Mouse (Mus musculus) forebrain, embryonic 14.5 days (tissue): ENCODE measurements around the gene Calml4. TPM values are rescaled to one million over a fixed set of nuclear protein-coding genes. Genes with fewer than 3 reads are reported as not detected.

ENCODE experiments used
- ATAC-seq: fragments of 200-750 bp; cut with Nextera tagmentation; 2 replicates; pipeline ENCODE4 v1.8.0; 2017; ENCODE audit warnings: mild to moderate bottlenecking, moderate library complexity
- DNase-seq: peaks from one replicate; pipeline ENCODE4 v3.0.0-alpha.2; 2015; ENCODE audit warnings: low spot score
- H3K27ac ChIP-seq: fragments of 300-500 bp; sonication (generic); 2 replicates; pipeline ENCODE4 v1.5.1; 2014; ENCODE audit warnings: low read depth, mild to moderate bottlenecking, control low read depth, low read length, moderate library complexity
- H3K27me3 ChIP-seq: fragments of 300-500 bp; sonication (generic); replicated peaks from 2 replicates; pipeline ENCODE4 v1.6.1; 2014; ENCODE audit warnings: low read length, control low read depth, mixed read lengths; ENCODE audit not compliant: control insufficient read depth, insufficient read depth
- H3K36me3 ChIP-seq: fragments of 300-500 bp; sonication (generic); 2 replicates; pipeline ENCODE4 v1.6.1; 2014; ENCODE audit warnings: low read length, control low read depth; ENCODE audit not compliant: control insufficient read depth, insufficient read depth
- H3K4me1 ChIP-seq: fragments of 300-500 bp; sonication (generic); 2 replicates; pipeline ENCODE4 v1.6.1; 2014; ENCODE audit warnings: antibody characterized with exemption, low read length, control low read depth; ENCODE audit not compliant: control insufficient read depth, insufficient read depth
- H3K4me2 ChIP-seq: fragments of 300-500 bp; sonication (generic); 2 replicates; pipeline ENCODE4 v1.6.1; 2014; ENCODE audit warnings: mild to moderate bottlenecking, control low read depth, low read length
- H3K4me3 ChIP-seq: fragments of 300-500 bp; sonication (generic); 2 replicates; pipeline ENCODE4 v1.5.1; 2014; ENCODE audit warnings: low read depth, low read length, control low read depth
- H3K9ac ChIP-seq: fragments of 300-500 bp; sonication (generic); 2 replicates; pipeline ENCODE4 v1.6.1; 2014; ENCODE audit warnings: mild to moderate bottlenecking, low read length, control low read depth, moderate library complexity
- H3K9me3 ChIP-seq: fragments of 300-500 bp; sonication (generic); replicated peaks from 2 replicates; pipeline ENCODE4 v1.6.1; 2016; ENCODE audit warnings: low read length, control low read depth, mixed read lengths; ENCODE audit not compliant: control insufficient read depth
- WGBS: fragments of 180-500 bp; shearing (Covaris S2); extraction: QIAGEN DNeasy Blood & Tissue Kit; methylation state at CpG from one replicate; pipeline ENCODE4 v1.1.7; 2014; 5-methylcytosine and 5-hydroxymethylcytosine counted together
- polyA plus RNA-seq: library from polyadenylated mRNA; unstranded; fragments of >200 nt; fragmentation: Nextera tagmentation; extraction: Ambion mirVana; gene quantifications from 2 replicates; pipeline ENCODE4 v1.2.1, GENCODE M21; 2014

Calml4 gene
- polyA plus RNA-seq, 1 experiment from 2014 or later, result 12.0 TPM

DNA sequence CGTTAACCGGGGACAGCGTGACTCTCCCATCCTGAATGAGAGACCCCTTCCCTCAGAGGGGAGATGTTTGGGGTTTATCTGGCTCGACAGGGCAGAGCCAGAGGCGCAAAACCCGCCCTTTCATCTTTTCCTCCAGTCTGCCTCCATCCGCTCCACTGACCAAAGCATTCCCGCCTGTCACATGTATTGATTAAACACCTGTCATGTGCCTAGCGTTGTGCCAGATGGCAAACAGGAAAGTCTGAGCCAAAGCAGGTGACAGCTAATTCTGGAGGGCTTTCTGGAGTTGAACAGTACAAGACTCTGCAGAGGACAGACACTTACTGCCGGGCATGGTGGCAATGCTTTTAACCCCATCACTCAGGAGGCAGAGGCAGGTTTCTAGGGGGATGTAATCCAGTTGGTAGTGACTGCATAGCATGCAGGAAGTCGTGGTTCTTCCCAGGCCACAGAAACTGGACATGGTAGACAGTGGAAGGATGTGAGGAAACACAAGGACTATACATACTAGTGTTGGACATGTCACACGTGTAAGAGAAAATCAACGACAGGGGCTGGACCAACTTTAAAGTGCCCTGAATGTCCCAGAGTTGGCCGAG is 18.6 kb upstream of the Calml4 start:
- peaks cover 6% of the 10 kb centered on the region for H3K4me1 ChIP-seq
- peak overlapping the region; percentile 78; the same call in 1 of the 2 replicates for H3K27ac ChIP-seq
- peak overlapping the region; percentile 87 for H3K9ac ChIP-seq
- peak overlapping the region; percentile 89 for H3K4me2 ChIP-seq
- ATAC-seq (no peak; the same call in 1 of the 2 replicates), DNase-seq (peak; percentile 55)
- H3K9me3 ChIP-seq, result no peaks in the 10 kb centered on the region
- H3K27me3 ChIP-seq, result no peaks in the 10 kb centered on the region
- no peaks in the 10 kb centered on the region for H3K36me3 ChIP-seq
- H3K4me3 ChIP-seq, result peak overlapping the region; percentile 61
- WGBS, result 14% methylated on average over 14 of the region's 14 CpGs

DNA sequence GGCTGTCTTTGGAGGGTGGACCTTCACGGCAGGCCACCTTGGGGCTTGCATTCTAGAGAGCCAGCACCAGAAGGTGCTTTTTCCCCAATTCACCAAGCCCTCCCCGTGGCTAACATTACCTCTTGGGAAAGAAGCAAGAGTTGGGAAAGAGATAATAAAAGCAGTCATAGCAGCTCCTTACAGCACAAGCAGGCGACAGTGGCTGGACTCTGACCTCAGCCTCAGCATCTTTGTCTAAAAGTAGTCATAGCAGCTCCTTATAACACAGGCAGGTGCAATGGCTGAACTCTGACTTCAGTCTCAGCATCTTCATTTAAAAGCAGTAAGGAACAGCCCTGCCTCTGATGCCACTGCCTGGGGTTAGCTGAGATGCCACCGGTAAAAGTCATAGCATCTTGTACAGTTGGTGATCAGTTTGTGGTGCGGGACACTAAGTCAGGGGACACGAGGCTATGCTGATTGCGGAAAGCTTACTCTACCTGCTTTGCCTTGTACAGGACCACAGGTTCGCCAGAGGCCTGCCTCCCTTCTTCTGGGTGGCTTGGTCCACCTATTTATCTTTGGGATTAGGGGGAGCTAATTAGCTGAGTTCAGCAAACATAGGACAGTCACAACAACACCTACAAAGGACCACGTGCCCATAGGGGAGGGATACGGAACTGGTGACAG is 14.4 kb upstream of the Calml4 start:
- DNase-seq, result no peak
- H3K27me3 ChIP-seq, result no peaks in the 10 kb centered on the region
- no peaks in the 10 kb centered on the region for H3K9me3 ChIP-seq
- peaks cover 6% of the 10 kb centered on the region for H3K4me1 ChIP-seq
- H3K9ac ChIP-seq, result no peak overlapping the region
- H3K4me2 ChIP-seq, result no peak overlapping the region
- ATAC-seq, result no peak
- H3K4me3 ChIP-seq, result no peak overlapping the region
- WGBS, result 71% methylated on average over 10 of the region's 10 CpGs
- no peak overlapping the region for H3K27ac ChIP-seq
- H3K36me3 ChIP-seq, result no peaks in the 10 kb centered on the region

DNA sequence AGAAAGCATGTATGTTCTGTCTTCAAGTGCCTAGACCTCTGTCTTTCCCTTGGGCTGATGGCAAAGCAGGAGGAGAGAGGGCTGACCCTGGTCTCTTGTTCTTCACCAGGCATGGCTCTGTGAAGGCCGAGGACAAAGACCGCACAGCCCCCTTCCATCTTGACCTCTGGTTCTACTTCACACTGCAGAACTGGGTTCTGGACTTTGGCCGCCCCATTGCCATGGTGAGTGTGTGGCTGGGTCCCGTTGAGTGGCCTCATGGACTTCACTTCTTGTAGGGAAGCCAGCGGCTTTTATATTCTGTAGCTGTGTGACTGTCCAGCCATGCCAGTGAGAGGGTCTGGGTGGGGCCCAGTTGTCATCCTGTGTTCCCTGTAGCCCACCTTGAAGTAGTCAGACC is 13.4 kb upstream of the Calml4 start:
- no peak for ATAC-seq
- no peaks in the 10 kb centered on the region for H3K9me3 ChIP-seq
- no peaks in the 10 kb centered on the region for H3K36me3 ChIP-seq
- peaks cover under 1% of the 10 kb centered on the region; the same call in 1 of the 2 replicates for H3K4me1 ChIP-seq
- DNase-seq, result no peak
- H3K4me3 ChIP-seq, result no peak overlapping the region
- H3K27me3 ChIP-seq, result no peaks in the 10 kb centered on the region
- H3K27ac ChIP-seq, result no peak overlapping the region
- H3K4me2 ChIP-seq, result no peak overlapping the region
- WGBS, result 92% methylated on average over 5 of the region's 5 CpGs
- no peak overlapping the region for H3K9ac ChIP-seq

DNA sequence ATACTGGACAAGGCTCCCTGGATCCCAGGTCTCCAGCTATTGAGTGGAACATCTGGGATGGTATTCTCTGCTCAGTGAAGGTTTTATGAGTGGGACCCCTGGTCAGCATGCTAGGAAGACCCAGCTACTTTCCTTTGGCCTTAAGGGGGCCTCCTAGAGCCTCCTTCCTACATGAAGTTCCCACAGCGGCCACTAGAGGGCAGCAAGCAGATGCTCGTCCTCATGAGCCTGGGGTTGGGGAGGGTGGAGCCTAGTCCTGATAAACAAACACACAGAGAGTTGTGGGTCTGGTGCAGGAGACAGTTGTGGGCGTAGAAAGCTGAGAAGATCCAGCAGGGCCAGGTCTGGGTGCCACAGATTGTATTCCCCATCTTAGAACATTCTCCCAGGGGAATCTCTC is 10.2 kb upstream of the Calml4 start:
- Histone ChIP-seq H3K27ac (no peak overlapping the region), H3K4me3 (no peak overlapping the region), H3K4me2 (no peak overlapping the region), H3K4me1 (no peaks in the 10 kb centered on the region), H3K36me3 (no peaks in the 10 kb centered on the region), H3K9me3 (no peaks in the 10 kb centered on the region), H3K27me3 (no peaks in the 10 kb centered on the region), H3K9ac (no peak overlapping the region)
- 4% methylated on average over 3 of the region's 3 CpGs for WGBS
- peak; percentile 85 for DNase-seq
- ATAC-seq, result peak; percentile 55

DNA sequence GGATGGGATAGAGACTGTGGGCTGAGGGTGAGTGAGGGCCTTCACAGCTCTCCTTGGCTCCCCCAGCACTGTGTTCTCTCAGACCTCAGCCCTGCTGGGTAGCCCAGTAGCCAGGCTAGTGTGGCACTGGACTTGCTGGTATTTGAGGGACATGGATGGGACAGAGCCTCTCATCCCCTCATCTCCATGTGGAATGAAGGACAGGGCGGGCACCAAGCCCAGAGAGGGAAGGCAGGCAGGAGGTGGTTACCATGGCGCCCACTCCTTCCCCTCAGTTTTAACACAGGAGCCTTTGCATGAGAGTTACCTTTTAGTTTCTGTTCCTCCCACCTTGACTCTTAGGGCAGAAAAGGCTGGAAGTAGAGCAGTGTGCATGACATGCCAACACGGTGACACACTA is 9.2 kb upstream of the Calml4 start:
- H3K4me3 ChIP-seq, result no peak overlapping the region
- no peaks in the 10 kb centered on the region for H3K4me1 ChIP-seq
- no peaks in the 10 kb centered on the region for H3K36me3 ChIP-seq
- 82% methylated on average over 3 of the region's 3 CpGs for WGBS
- no peaks in the 10 kb centered on the region for H3K27me3 ChIP-seq
- H3K9me3 ChIP-seq, result no peaks in the 10 kb centered on the region
- no peak overlapping the region for H3K9ac ChIP-seq
- ATAC-seq (no peak), DNase-seq (no peak)
- H3K27ac ChIP-seq, result no peak overlapping the region
- H3K4me2 ChIP-seq, result no peak overlapping the region

DNA sequence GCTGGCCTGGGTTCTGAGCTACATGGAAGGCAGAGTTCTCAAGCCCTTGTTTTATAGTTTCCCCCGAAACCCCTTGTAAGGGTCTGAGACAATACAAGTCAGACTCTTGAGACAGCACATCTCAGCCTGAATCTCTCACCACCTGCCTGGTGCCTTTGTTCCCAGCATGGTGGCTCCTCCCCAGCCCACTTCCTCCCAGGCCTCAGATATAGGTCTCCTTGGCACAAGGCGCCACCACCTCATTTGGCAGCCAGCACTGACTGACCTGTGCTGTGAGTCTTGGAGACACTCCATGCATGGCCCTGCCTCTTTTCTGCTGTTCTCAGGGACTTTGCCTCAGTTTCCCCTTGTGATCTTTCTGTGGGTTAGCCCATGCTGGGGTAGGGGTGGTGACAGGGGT is 6.3 kb upstream of the Calml4 start:
- Histone ChIP-seq H3K27ac (no peak overlapping the region), H3K9ac (no peak overlapping the region), H3K4me1 (no peaks in the 10 kb centered on the region), H3K9me3 (no peaks in the 10 kb centered on the region), H3K4me2 (no peak overlapping the region), H3K4me3 (no peak overlapping the region), H3K36me3 (no peaks in the 10 kb centered on the region), H3K27me3 (no peaks in the 10 kb centered on the region)
- no peak for DNase-seq
- no peak for ATAC-seq
- WGBS, result 52% methylated on average over 2 of the region's 2 CpGs

DNA sequence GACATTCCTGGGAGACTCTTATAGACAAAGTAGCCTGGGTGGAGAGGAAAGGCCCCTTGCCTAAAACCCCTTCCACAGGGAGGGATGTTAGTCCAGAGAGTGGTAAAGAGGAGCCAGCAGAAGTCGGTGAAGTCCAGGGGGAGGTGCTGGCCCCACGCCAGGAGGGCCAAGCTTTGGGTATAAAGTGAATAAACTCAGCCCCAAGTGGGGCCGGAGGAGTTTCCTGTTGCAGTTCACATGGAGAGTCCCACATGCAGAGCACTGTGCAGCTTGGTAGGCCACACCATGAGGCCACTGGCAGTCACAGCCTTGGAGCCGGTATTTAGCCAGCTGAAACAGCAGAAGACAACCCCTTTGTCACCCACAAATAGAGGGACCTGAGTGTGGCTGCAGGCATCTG is 3.4 kb upstream of the Calml4 start:
- DNase-seq (no peak), ATAC-seq (no peak)
- no peaks in the 10 kb centered on the region for H3K36me3 ChIP-seq
- no peaks in the 10 kb centered on the region for H3K9me3 ChIP-seq
- no peak overlapping the region for H3K27ac ChIP-seq
- peaks cover 3% of the 10 kb centered on the region; the same call in 1 of the 2 replicates for H3K4me1 ChIP-seq
- no peak overlapping the region for H3K4me2 ChIP-seq
- H3K27me3 ChIP-seq, result no peaks in the 10 kb centered on the region
- WGBS, result 52% methylated on average over 4 of the region's 4 CpGs
- no peak overlapping the region for H3K4me3 ChIP-seq
- no peak overlapping the region for H3K9ac ChIP-seq

DNA sequence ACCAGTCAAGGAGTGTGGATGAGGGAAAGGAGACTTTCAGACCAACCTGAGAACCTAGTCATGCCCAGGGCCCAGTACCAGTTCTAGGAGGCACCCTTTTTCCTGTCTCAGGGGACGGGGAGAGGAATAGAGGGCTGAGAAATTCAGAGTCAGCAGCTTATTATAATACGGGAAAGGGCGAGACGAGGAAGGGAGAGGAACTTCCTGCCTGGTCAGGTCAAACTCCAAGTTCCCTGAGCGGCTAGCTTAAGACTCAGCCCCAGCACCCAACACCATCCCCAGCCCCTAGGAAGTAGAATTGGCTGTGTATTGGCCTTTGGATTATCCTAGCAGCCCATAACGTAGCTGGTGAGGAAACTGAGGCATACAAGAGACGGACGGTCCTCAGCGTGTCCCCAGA is 664 bp upstream of the Calml4 start:
- DNase-seq, result no peak
- 91% methylated on average over 9 of the region's 9 CpGs for WGBS
- Histone ChIP-seq H3K4me2 (no peak overlapping the region), H3K9ac (no peak overlapping the region), H3K4me1 (peaks cover 3% of the 10 kb centered on the region; the same call in 1 of the 2 replicates), H3K4me3 (no peak overlapping the region), H3K9me3 (no peaks in the 10 kb centered on the region), H3K27me3 (no peaks in the 10 kb centered on the region), H3K27ac (no peak overlapping the region), H3K36me3 (no peaks in the 10 kb centered on the region)
- no peak for ATAC-seq

DNA sequence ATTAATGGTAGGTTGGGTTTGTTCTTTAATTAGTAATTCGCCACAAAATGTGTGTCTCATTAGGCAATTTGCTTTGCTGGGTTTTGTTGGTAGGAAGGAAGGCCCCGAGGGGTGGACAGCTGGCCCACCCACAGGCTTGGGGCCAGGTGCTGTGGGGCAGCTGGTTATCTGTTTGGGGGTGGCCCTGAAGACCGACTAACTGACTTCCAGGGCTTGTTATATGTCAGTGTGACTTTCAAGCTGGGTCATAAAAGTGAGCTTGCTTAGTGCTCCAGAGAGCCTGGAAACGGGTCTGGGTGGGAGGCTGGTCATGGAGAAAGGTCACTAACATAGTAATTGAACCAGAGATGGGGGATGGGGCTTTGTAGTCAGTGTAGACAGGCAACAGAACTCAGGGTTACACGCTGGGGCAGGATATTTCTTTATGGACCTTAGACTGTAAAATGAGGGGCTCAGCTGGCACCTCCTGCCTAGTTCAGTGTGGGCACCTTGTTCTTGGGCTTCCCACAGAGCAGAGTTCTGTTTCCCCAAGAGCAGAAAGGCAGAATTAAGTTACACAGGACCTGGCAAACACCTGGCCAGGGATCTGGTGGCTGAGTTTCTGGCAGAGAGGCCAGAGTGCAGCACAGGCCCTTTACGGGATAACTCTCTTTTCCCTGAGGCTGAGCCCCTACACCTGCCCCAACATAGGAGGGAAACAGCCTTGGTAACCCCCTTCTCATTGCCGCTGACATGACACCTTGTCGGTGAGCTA is 563 bp downstream of the Calml4 start:
- H3K36me3 ChIP-seq, result no peaks in the 10 kb centered on the region
- peaks cover 3% of the 10 kb centered on the region; the same call in 1 of the 2 replicates for H3K4me1 ChIP-seq
- no peaks in the 10 kb centered on the region for H3K9me3 ChIP-seq
- DNase-seq, result no peak
- H3K9ac ChIP-seq, result no peak overlapping the region
- no peak overlapping the region for H3K4me2 ChIP-seq
- H3K4me3 ChIP-seq, result no peak overlapping the region
- no peak for ATAC-seq
- no peak overlapping the region for H3K27ac ChIP-seq
- WGBS, result 58% methylated on average over 8 of the region's 8 CpGs
- H3K27me3 ChIP-seq, result no peaks in the 10 kb centered on the region
